Mouse (Mus musculus) cortical plate, adult 2 months (tissue): Measurements from ENCODE around the gene Timm23.

Source experiments
- CTCF ChIP-seq: fragments of 200-500 bp; IDR thresholded peaks from 2 replicates; pipeline ENCODE4 v1.5.1; 2011; ENCODE audit warnings: mild to moderate bottlenecking, control low read depth, low read length; ENCODE audit not compliant: insufficient read depth; ENCODE audit errors: extremely low read depth
- POLR2A ChIP-seq: fragments of 200-500 bp; IDR thresholded peaks from 2 replicates; pipeline ENCODE4 v1.6.1; 2011; ENCODE audit warnings: mild to moderate bottlenecking, low read length, control low read depth; ENCODE audit not compliant: insufficient read depth; ENCODE audit errors: extremely low read depth

DNA sequence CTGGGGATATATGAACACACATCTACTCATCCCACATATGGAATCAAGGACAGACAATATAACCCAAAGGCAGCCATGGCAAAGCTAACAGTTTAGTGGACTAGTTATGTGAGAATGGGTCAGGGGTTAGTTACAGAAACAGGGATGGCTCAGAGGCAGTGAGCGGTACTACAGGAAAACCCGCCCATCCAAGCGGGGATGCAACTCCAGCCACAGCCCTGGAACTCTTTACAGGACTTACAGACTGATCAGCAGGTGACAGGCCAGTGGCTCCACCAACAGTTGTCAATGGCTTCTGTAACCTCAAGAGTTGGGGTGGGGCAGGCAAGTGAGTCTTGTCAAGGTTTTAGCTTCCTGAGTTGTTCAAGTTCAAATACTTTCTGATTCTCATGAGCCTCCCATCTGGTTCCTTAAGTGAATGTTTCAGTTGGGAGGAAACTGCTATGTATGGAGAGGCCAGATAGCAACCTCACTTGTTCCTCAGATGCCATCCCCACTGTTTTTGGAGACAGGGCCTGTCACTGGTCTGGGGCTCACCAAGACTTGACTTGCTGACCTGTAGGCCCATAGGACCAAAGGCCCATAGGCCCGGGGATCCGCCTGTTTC lies 61.2 kb downstream of the Timm23 start:
- TF ChIP-seq CTCF (no peak), POLR2A (no peak)
